Mouse (Mus musculus) testis, adult 2 months (tissue): Measurements from ENCODE around the gene Gna15. TPM values are rescaled to one million over a fixed set of nuclear protein-coding genes. Genes with fewer than 3 reads are reported as not detected.

Experiments
- H3K27ac ChIP-seq: fragments of 200-500 bp; 2 replicates; pipeline ENCODE4 v1.5.1; 2012; ENCODE audit warnings: low read depth, low read length; ENCODE audit not compliant: control insufficient read depth, insufficient read depth
- H3K27me3 ChIP-seq: fragments of 200-500 bp; 2 replicates; pipeline ENCODE4 v1.6.1; 2012; ENCODE audit warnings: mild to moderate bottlenecking, low read length, moderate library complexity; ENCODE audit not compliant: control insufficient read depth, insufficient read depth
- H3K36me3 ChIP-seq: fragments of 200-500 bp; 2 replicates; pipeline ENCODE4 v1.6.1; 2012; ENCODE audit warnings: mild to moderate bottlenecking, low read length; ENCODE audit not compliant: control insufficient read depth, insufficient read depth
- H3K4me1 ChIP-seq: fragments of 200-500 bp; 2 replicates; pipeline ENCODE4 v1.6.1; 2012; ENCODE audit warnings: low read length; ENCODE audit not compliant: control insufficient read depth, insufficient read depth
- H3K4me3 ChIP-seq: fragments of 200-500 bp; 2 replicates; pipeline ENCODE4 v1.5.1; 2012; ENCODE audit warnings: low read depth, mild to moderate bottlenecking, low read length, moderate library complexity, mixed read lengths; ENCODE audit not compliant: control insufficient read depth
- CTCF ChIP-seq: fragments of 200-500 bp; IDR thresholded peaks from 2 replicates; pipeline ENCODE4 v1.5.1; 2012; ENCODE audit warnings: low read depth, mild to moderate bottlenecking, inconsistent platforms, low read length, moderate library complexity; ENCODE audit not compliant: control insufficient read depth, insufficient read depth, insufficient replicate concordance
- POLR2A ChIP-seq: fragments of 200-500 bp; IDR thresholded peaks from 2 replicates; pipeline ENCODE4 v1.6.1; 2012; ENCODE audit warnings: low read depth, mild to moderate bottlenecking, inconsistent platforms, low read length, moderate library complexity; ENCODE audit not compliant: control insufficient read depth
- polyA plus RNA-seq: library from polyadenylated mRNA; depleted of rRNA; stranded (reverse); fragments of >200 nt; gene quantifications from 2 replicates; pipeline ENCODE4 v1.2.3, GENCODE M21; 2012

The Gna15 gene
- polyA plus RNA-seq, 1 experiment, result 1.0 TPM

GRCm38 (mm10) chr10:81545161-81545747 lies 21.2 kb upstream of the Gna15 start, which contains the start of gene Gna11:
Gene Gna11, minus strand, starts transcription at chr10:81545190.
- H3K27ac ChIP-seq, result peak within 1 kb of the TSS; percentile 86
- H3K4me1 ChIP-seq, result peaks cover 9% of the 10 kb centered on the region
- H3K36me3 ChIP-seq, result no peaks in the 10 kb centered on the region
- TF ChIP-seq CTCF (no peak), POLR2A (peak; percentile 44; the same call in 1 of the 2 replicates)
- peak within 1 kb of the TSS; percentile 86 for H3K4me3 ChIP-seq
- H3K27me3 ChIP-seq, result no peaks in the 10 kb centered on the region

- TF ChIP-seq CTCF, result no peak
- Histone ChIP-seq H3K36me3 (no peaks in the 10 kb centered on the region), H3K27ac (peak overlapping the region; percentile 86)
Observed at GRCm38 (mm10) chr10:81544296-81545160, 20.5 kb upstream of the Gna15 start.

DNA sequence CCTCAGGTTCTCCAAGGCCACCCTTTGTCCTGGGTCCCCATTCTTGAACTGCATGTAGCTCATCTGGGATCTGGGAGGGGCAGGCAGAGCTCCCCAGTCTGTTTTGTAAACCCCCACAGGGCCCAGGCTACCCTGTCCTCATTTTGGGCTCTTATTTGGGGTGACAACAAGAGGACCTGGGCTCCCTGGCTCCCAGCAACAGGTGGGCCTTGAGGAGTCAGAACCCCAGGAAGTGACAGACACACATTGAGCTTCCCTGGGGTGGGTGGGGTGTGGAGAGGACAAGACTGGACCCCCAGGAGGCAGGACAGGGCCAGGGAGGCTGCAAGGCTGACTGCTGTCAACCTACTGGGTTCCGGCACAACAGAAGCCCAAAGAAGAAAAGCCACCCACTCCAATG lies 19.6 kb upstream of the Gna15 start:
- Histone ChIP-seq H3K4me1 (peaks cover 9% of the 10 kb centered on the region), H3K36me3 (no peaks in the 10 kb centered on the region), H3K27me3 (no peaks in the 10 kb centered on the region), H3K4me3 (peak overlapping the region; percentile 86; the same call in 1 of the 2 replicates), H3K27ac (no peak overlapping the region)
- TF ChIP-seq POLR2A (no peak), CTCF (no peak)

More at GRCm38 (mm10) chr10:81544296-81545160, 20.5 kb upstream of the Gna15 start:
- Histone ChIP-seq H3K4me1 (peaks cover 9% of the 10 kb centered on the region), H3K4me3 (peak overlapping the region; percentile 86), H3K27me3 (no peaks in the 10 kb centered on the region)

- H3K27ac ChIP-seq, result no peak overlapping the region
- H3K4me3 ChIP-seq, result no peak overlapping the region
- peaks cover 9% of the 10 kb centered on the region for H3K4me1 ChIP-seq
- H3K27me3 ChIP-seq, result no peaks in the 10 kb centered on the region
- TF ChIP-seq CTCF, result no peak
- TF ChIP-seq POLR2A, result no peak
- no peaks in the 10 kb centered on the region for H3K36me3 ChIP-seq
Observed at GRCm38 (mm10) chr10:81542727-81543460, 18.9 kb upstream of the Gna15 start.

DNA sequence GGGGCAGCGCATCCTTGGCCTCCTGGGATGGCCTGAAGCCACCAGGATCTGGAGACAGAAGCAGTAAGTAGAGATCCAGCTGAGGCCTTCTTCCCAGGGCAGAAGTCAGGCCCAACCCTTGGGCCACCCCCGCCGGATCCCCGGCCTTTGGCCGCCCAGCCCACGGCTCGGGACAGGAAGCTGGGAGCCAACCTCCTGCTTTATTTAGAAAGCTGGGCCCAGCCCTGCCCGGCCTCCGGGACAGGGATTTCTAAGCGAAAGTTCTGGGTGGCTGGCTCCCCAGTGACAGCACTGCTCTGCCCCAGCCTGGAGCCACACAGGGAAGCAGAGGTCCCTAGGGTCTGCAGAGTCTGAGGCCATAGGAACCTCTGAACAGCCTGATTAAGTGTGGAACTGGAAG lies 17.8 kb upstream of the Gna15 start:
- Histone ChIP-seq H3K27ac (peak overlapping the region; percentile 36; the same call in 1 of the 2 replicates), H3K27me3 (no peaks in the 10 kb centered on the region), H3K36me3 (no peaks in the 10 kb centered on the region), H3K4me1 (peaks cover 9% of the 10 kb centered on the region), H3K4me3 (no peak overlapping the region)
- TF ChIP-seq POLR2A, result no peak
- no peak for TF ChIP-seq CTCF

DNA sequence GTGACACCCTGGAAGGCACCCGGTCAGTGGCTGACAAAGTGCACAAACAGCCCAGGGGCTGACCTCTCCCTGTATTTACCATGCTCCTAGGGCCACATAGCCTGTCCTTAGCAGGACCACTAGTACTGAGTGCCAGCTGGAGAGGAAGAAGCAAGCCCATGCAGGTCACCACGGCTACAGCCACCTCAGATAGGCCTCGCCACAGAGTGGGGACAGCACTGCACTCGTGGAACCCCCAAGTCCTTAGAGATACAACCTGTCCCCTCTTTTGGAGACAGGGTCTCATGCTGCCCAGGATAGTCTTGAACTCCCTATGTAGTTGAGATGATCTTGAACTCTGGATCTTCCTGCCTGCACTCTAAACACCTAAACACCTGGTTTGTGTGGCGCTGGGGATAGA lies 17.3 kb upstream of the Gna15 start:
- no peak overlapping the region for H3K4me3 ChIP-seq
- H3K4me1 ChIP-seq, result peaks cover 9% of the 10 kb centered on the region
- 0 out of 2 replicates have a peak overlapping the region, but pooled peaks have one; percentile 14 for H3K27ac ChIP-seq
- H3K27me3 ChIP-seq, result no peaks in the 10 kb centered on the region
- H3K36me3 ChIP-seq, result no peaks in the 10 kb centered on the region
- no peak for TF ChIP-seq CTCF
- TF ChIP-seq POLR2A, result no peak
